ENCODE assay signal across 9 mouse cellular contexts in the genomic region with DNA sequence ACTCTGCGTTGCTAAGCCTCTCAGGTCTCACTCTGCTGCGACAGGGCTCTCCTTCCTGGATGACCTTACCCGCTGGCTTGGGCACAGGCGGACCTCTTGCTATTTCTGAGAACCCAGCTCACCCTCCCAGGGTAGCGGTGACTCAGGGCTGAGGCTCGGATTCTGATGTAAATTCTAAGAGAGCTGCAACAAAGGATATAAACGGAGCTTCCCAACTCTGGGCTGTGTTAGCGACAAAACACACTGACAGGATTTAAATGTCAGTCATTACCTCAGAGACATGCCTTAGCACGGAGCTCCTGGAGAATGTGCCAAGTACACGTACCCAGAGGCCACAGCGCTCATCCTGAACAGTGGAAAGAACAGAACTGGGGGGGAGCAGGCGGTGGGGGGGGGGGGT. TPM values are rescaled to one million over a fixed set of nuclear protein-coding genes. Genes with fewer than 3 reads are reported as not detected.
DNase-seq lines count a peak whose midpoint lies in the region; ATAC-seq and TF ChIP-seq lines count a peak whose summit lies in the region.
"Had no signal": no experiment of that assay in that cellular context is flagged by ENCODE, and none has a peak within 500 bp of the region (broad histone marks: within the 10 kb centered on the region; RNA-seq: fewer than 3 reads in every experiment).

No protein-coding gene starts in this region.

- peak overlapping the region; percentile 40 for H3K9ac ChIP-seq in forebrain, embryonic 14.5 days (ENCODE audit: low read length)
- peak overlapping the region; percentile 39; the same call in 1 of the 2 replicates for H3K9ac ChIP-seq in hindbrain, embryonic 13.5 days
- H3K9ac ChIP-seq: neural tube, embryonic 12.5 days had no signal

- no peaks in the 10 kb centered on the region for H3K27me3 ChIP-seq in cerebellum, adult 2 months (ENCODE audit: control insufficient read depth, insufficient read depth, low read length)
- H3K27me3 ChIP-seq in forebrain, embryonic 14.5 days (replicated peaks; ENCODE audit: control insufficient read depth, insufficient read depth, low read length), result no peaks in the 10 kb centered on the region
- no peaks in the 10 kb centered on the region for H3K27me3 ChIP-seq in hindbrain, embryonic 13.5 days
- H3K27me3 ChIP-seq: neural tube, embryonic 12.5 days had no signal

- peak; percentile 56 for ATAC-seq in forebrain, embryonic 14.5 days
- ATAC-seq in hindbrain, embryonic 13.5 days (ENCODE audit: low FRiP score), result peak; percentile 55; the same call in 1 of the 2 replicates

- intact Hi-C loops in left cerebral cortex, postnatal 10 days (cut with DNase I), result loop anchor here (10.0 kb wide), 1 partner anchor 95 kb away; no protein-coding TSS in a partner anchor

- H3K36me3 ChIP-seq in forebrain, embryonic 14.5 days (ENCODE audit: control insufficient read depth, insufficient read depth, low read length), result no peaks in the 10 kb centered on the region
- no peaks in the 10 kb centered on the region for H3K36me3 ChIP-seq in hindbrain, embryonic 13.5 days
- H3K36me3 ChIP-seq: neural tube, embryonic 12.5 days had no signal

- peak; percentile 57 to 70 for DNase-seq in cerebellum, adult 2 months
- DNase-seq in cerebellum, adult 11 months, result no peak
- peak; percentile 31 for DNase-seq in 3T3-L1 (ENCODE audit: low read depth, low spot score)
- peak; percentile 62 for DNase-seq in forebrain, embryonic 14.5 days (ENCODE audit: low spot score)
- no peak for DNase-seq in left cerebral cortex, postnatal 10 days (ENCODE audit: extremely low spot score in 1 of 2, low spot score in 2 of 2)
- DNase-seq in B cell, adult 2 months, result no peak
- DNase-seq in spleen, postnatal 4 days (ENCODE audit: low spot score in 2 of 2), result no peak

- H3K4me3 ChIP-seq in cerebellum, adult 2 months (replicated peaks; ENCODE audit: insufficient read depth, low read depth, low read length), result no peak overlapping the region
- H3K4me3 ChIP-seq in forebrain, embryonic 14.5 days (ENCODE audit: low read depth, low read length), result no peak overlapping the region
- H3K4me3 ChIP-seq in hindbrain, embryonic 13.5 days, result no peak overlapping the region
- H3K4me3 ChIP-seq: neural tube, embryonic 12.5 days had no signal

- H3K27ac ChIP-seq in cerebellum, adult 2 months (ENCODE audit: insufficient read depth, low read length), result 0 out of 2 replicates have a peak overlapping the region, but pooled peaks have one; percentile 11
- 0 out of 2 replicates have a peak overlapping the region, but pooled peaks have one; percentile 33 for H3K27ac ChIP-seq in forebrain, embryonic 14.5 days (ENCODE audit: low read depth, low read length)
- H3K27ac ChIP-seq in hindbrain, embryonic 13.5 days, result peak overlapping the region; percentile 77
- H3K27ac ChIP-seq: neural tube, embryonic 12.5 days had no signal

- no peak overlapping the region for H3K4me2 ChIP-seq in forebrain, embryonic 14.5 days (ENCODE audit: low read length)
- H3K4me2 ChIP-seq in hindbrain, embryonic 13.5 days, result no peak overlapping the region
- H3K4me2 ChIP-seq: neural tube, embryonic 12.5 days had no signal

- H3K4me1 ChIP-seq in cerebellum, adult 2 months (ENCODE audit: control insufficient read depth, insufficient read depth, low read length), result peaks cover 17% of the 10 kb centered on the region
- peaks cover 22% of the 10 kb centered on the region for H3K4me1 ChIP-seq in forebrain, embryonic 14.5 days (ENCODE audit: control insufficient read depth, insufficient read depth, low read length)
- H3K4me1 ChIP-seq in hindbrain, embryonic 13.5 days (replicated peaks), result peaks cover 54% of the 10 kb centered on the region

- TF ChIP-seq CTCF in cerebellum, adult 2 months (IDR thresholded peaks at IDR 0.05; ENCODE audit: borderline replicate concordance, insufficient read depth, low read depth, low read length), result no peak

- TF ChIP-seq POLR2A in cerebellum, adult 2 months (IDR thresholded peaks at IDR 0.05; ENCODE audit: borderline replicate concordance, insufficient read depth, low read length), result no peak

- WGBS in cerebellum, adult 2 months, result 34% methylated on average over 12 of the region's 12 CpGs
- 25% methylated on average over 12 of the region's 12 CpGs for WGBS in forebrain, embryonic 14.5 days
- WGBS in hindbrain, embryonic 13.5 days, result 28% methylated on average over 12 of the region's 12 CpGs

- no peaks in the 10 kb centered on the region for H3K9me3 ChIP-seq in forebrain, embryonic 14.5 days (replicated peaks; ENCODE audit: control insufficient read depth, low read length)
- no peaks in the 10 kb centered on the region for H3K9me3 ChIP-seq in hindbrain, embryonic 13.5 days
- H3K9me3 ChIP-seq: neural tube, embryonic 12.5 days had no signal

RNA-seq across cellular contexts. Expression of a gene that starts 49.6 kb away (rescaled TPM):
- polyA plus RNA-seq in cerebellum, adult 2 months (2012; rRNA removed), result 142 and 146 TPM in 2 replicates
- polyA plus RNA-seq in forebrain, embryonic 14.5 days (2014; fragmentation: Nextera tagmentation; extraction: Ambion mirVana), result 47.9 and 55.9 TPM in 2 replicates
- 61.8 and 64.6 TPM in 2 replicates for polyA plus RNA-seq in hindbrain, embryonic 13.5 days (2015; fragmentation: Nextera tagmentation; extraction: Ambion mirVana)
- total RNA-seq in left cerebral cortex, postnatal 10 days (2021), result 10 to 100 TPM; 73.3 to 81.6 TPM

Comparison
In these comparisons a context has a peak if more than half of its experiments do, and no peak if none do; other contexts are left out.
1. DNase-seq: peak in cerebellum, adult 2 months (2 of 2), 3T3-L1 (single experiment) and forebrain, embryonic 14.5 days (single experiment); none in cerebellum, adult 11 months (single experiment), left cerebral cortex, postnatal 10 days (0 of 2), B cell, adult 2 months (0 of 2) and spleen, postnatal 4 days (0 of 2).
2. H3K27ac ChIP-seq: peak in every context shown above with its lines; median percentile 77 in hindbrain, embryonic 13.5 days; 33 in forebrain, embryonic 14.5 days; 11 in cerebellum, adult 2 months.